Mouse (Mus musculus) heart, postnatal 0 days (tissue): Measurements from ENCODE around the gene Spata19.

Source experiments
- CTCF ChIP-seq: IDR thresholded peaks from 2 replicates; pipeline ENCODE4 v1.5.1; 2016; ENCODE audit warnings: antibody characterized with exemption, control low read depth, low read depth
- EP300 ChIP-seq: IDR thresholded peaks from 2 replicates; pipeline ENCODE4 v1.6.1; 2016; ENCODE audit warnings: antibody characterized with exemption, low read depth

- no peak for TF ChIP-seq CTCF
- TF ChIP-seq EP300, result no peak
Measured at GRCm38 (mm10) chr9:27435936-27436335, 39.3 kb downstream of the Spata19 start.
